Mouse (Mus musculus): ENCODE measurements around the gene Dscaml1. TPM values are rescaled to one million over a fixed set of nuclear protein-coding genes. Genes with fewer than 3 reads are reported as not detected.

Gene Dscaml1
- polyA plus RNA-seq, 2 experiments, result not detected

DNA sequence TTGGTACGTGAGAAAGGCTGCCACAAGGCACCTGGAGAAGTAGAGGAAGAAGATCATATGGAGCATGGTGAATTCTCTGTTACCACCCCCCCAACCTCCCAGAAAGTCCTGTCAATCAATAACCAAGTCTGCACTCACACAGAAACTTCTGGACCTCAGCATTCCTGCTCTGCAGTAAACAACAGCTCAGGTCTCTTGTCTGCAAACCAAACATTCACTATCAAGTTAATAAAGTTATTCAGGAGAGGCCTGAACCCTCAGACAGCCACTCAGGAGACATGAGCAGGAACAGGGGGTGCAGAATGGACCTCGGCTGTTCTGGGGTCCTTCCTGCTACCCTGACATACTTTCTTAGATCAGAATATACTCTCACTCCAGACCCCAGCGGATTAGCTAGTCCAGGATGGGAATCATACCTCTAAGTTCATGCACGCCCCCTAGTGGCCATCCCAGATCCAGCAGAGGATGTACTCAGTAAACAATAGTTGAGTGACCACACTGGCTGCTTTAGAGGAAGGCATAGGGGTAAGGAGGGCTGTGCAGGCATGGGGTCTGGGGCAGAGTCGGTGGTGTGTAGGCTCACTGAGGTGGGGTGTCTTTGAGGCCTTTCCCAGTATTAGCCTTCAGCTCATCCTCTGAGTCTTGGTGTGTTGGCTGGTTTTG lies 12.8 kb upstream of the Dscaml1 start:
- no peaks in the 10 kb centered on the region; a peak in 1 of 4 replicates for H3K4me1 ChIP-seq (replicated peaks; ENCODE audit: control insufficient read depth in 2 of 2, insufficient read depth in 2 of 2, low read length in 1 of 2)
- WGBS (ENCODE audit: insufficient replicate concordance), result 34% methylated on average over 5 of the region's 5 CpGs
- H3K27ac ChIP-seq, result no peak overlapping the region
- H3K27me3 ChIP-seq (ENCODE audit: control insufficient read depth, insufficient read depth, low read length), result no peaks in the 10 kb centered on the region
- TF ChIP-seq CTCF (IDR thresholded peaks at IDR 0.05; ENCODE audit: low read depth), result peak; percentile 78
- TF ChIP-seq EP300 (IDR thresholded peaks at IDR 0.05; ENCODE audit: low read depth), result no peak
- DNase-seq (ENCODE audit: low read depth in 3 of 3, low spot score in 3 of 3) (peak in 1 of 3 experiments; percentile 19), ATAC-seq (ENCODE audit: insufficient read depth) (no peak)
- H3K4me2 ChIP-seq (ENCODE audit: low read depth), result no peak overlapping the region
- H3K36me3 ChIP-seq (replicated peaks; ENCODE audit: control insufficient read depth, insufficient read depth, low read depth), result no peaks in the 10 kb centered on the region
- H3K9ac ChIP-seq (replicated peaks), result no peak overlapping the region
- no peak overlapping the region for H3K4me3 ChIP-seq (ENCODE audit: insufficient read depth in 1 of 2, low read depth in 2 of 2, low read length in 2 of 2)
- H3K9me3 ChIP-seq (ENCODE audit: control insufficient read depth, low read length), result no peaks in the 10 kb centered on the region

DNA sequence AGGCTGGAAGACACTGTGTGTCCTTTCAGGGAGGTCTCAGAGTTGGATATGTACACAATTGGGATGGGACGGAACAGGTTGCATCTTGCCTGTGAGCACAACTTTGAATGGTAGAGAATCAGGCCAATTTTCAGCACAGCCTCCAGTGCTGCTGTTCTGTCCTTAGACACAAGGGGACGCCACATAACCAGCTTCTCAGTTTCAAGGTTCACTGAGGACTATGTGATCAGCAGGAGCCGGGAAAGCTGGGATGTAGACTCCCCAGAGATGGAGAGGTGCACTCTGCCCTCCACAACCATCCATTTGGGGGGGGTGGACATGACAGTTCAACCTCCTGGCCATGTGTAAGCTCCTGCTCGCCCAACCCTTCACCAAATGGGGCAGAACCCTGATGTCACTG lies 10.5 kb upstream of the Dscaml1 start:
- H3K27ac ChIP-seq, result no peak overlapping the region
- H3K4me1 ChIP-seq (replicated peaks; ENCODE audit: control insufficient read depth in 2 of 2, insufficient read depth in 2 of 2, low read length in 1 of 2), result no peaks in the 10 kb centered on the region; a peak in 1 of 4 replicates
- no peak overlapping the region for H3K4me3 ChIP-seq (ENCODE audit: insufficient read depth in 1 of 2, low read depth in 2 of 2, low read length in 2 of 2)
- H3K9ac ChIP-seq (replicated peaks), result no peak overlapping the region
- peak; percentile 52 for TF ChIP-seq CTCF (IDR thresholded peaks at IDR 0.05; ENCODE audit: low read depth)
- no peak for TF ChIP-seq EP300 (IDR thresholded peaks at IDR 0.05; ENCODE audit: low read depth)
- no peaks in the 10 kb centered on the region for H3K9me3 ChIP-seq (ENCODE audit: control insufficient read depth, low read length)
- no peak for DNase-seq (ENCODE audit: low read depth in 3 of 3, low spot score in 3 of 3)
- no peak overlapping the region for H3K4me2 ChIP-seq (ENCODE audit: low read depth)
- no peak for ATAC-seq (ENCODE audit: insufficient read depth)
- WGBS (ENCODE audit: insufficient replicate concordance), result 38% methylated on average over 4 of the region's 4 CpGs
- H3K36me3 ChIP-seq (replicated peaks; ENCODE audit: control insufficient read depth, insufficient read depth, low read depth), result no peaks in the 10 kb centered on the region
- no peaks in the 10 kb centered on the region for H3K27me3 ChIP-seq (ENCODE audit: control insufficient read depth, insufficient read depth, low read length)

DNA sequence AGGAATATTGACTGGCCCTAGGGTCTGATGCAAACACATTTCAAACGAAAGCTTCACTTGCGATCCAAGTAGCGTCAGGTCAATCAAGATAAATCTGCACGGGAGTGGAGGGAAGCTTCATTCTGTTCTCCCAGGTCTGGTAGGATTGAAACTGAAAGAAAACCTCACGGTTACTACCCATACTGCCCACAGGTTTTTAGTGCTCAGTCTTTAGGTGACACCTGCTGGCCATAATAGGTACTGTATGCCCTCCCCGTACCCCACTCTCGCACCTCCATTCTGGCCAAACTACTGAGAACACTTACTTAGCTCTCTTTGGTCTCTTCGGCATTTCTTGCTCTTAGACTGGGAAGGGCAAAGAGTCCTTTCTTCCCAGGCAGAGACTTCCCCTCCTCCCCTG lies 9.2 kb upstream of the Dscaml1 start:
- no peak for ATAC-seq (ENCODE audit: insufficient read depth)
- Histone ChIP-seq H3K9me3 (ENCODE audit: control insufficient read depth, low read length) (no peaks in the 10 kb centered on the region), H3K4me2 (ENCODE audit: low read depth) (peak overlapping the region; percentile 40), H3K9ac (replicated peaks) (no peak overlapping the region), H3K27me3 (ENCODE audit: control insufficient read depth, insufficient read depth, low read length) (no peaks in the 10 kb centered on the region), H3K4me1 (replicated peaks; ENCODE audit: control insufficient read depth in 2 of 2, insufficient read depth in 2 of 2, low read length in 1 of 2) (no peaks in the 10 kb centered on the region; a peak in 1 of 4 replicates), H3K36me3 (replicated peaks; ENCODE audit: control insufficient read depth, insufficient read depth, low read depth) (no peaks in the 10 kb centered on the region), H3K27ac (no peak overlapping the region), H3K4me3 (ENCODE audit: insufficient read depth in 1 of 2, low read depth in 2 of 2, low read length in 2 of 2) (peak overlapping the region in 1 of 2 experiments; percentile 49; a peak in 2 of 4 replicates)
- TF ChIP-seq CTCF (IDR thresholded peaks at IDR 0.05; ENCODE audit: low read depth) (peak; percentile 78), EP300 (IDR thresholded peaks at IDR 0.05; ENCODE audit: low read depth) (no peak)
- 11% methylated on average over 8 of the region's 8 CpGs for WGBS (ENCODE audit: insufficient replicate concordance)
- peak in 2 of 3 experiments; percentile 6 to 17 for DNase-seq (ENCODE audit: low read depth in 3 of 3, low spot score in 3 of 3)

DNA sequence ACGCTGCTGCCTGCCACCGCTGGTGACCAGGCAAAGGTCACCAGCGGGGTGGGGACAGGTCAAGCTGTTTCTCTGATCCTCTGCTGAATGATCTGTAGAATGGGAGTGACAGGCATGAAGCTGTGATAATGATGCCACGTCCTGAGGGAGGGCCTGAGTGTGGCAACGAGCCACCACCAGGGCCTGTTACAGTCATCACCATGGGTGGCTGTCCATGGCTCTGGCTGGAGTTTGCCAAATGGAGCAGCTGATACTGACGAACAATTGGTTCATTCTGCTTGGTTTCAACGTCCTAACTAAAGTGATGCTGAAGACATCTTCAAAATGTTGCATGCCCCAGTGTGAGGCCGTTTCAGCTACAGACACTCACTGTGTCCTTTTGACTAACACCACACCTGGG lies 8.2 kb upstream of the Dscaml1 start:
- Histone ChIP-seq H3K36me3 (replicated peaks; ENCODE audit: control insufficient read depth, insufficient read depth, low read depth) (no peaks in the 10 kb centered on the region), H3K9ac (replicated peaks) (no peak overlapping the region), H3K4me1 (replicated peaks; ENCODE audit: control insufficient read depth in 2 of 2, insufficient read depth in 2 of 2, low read length in 1 of 2) (no peaks in the 10 kb centered on the region; a peak in 1 of 4 replicates), H3K9me3 (ENCODE audit: control insufficient read depth, low read length) (no peaks in the 10 kb centered on the region), H3K4me3 (ENCODE audit: insufficient read depth in 1 of 2, low read depth in 2 of 2, low read length in 2 of 2) (no peak overlapping the region), H3K27ac (no peak overlapping the region), H3K4me2 (ENCODE audit: low read depth) (no peak overlapping the region), H3K27me3 (ENCODE audit: control insufficient read depth, insufficient read depth, low read length) (no peaks in the 10 kb centered on the region)
- no peak for TF ChIP-seq CTCF (IDR thresholded peaks at IDR 0.05; ENCODE audit: low read depth)
- TF ChIP-seq EP300 (IDR thresholded peaks at IDR 0.05; ENCODE audit: low read depth), result no peak
- WGBS (ENCODE audit: insufficient replicate concordance), result 44% methylated on average over 8 of the region's 8 CpGs
- no peak for ATAC-seq (ENCODE audit: insufficient read depth)
- DNase-seq (ENCODE audit: low read depth in 3 of 3, low spot score in 3 of 3), result no peak

DNA sequence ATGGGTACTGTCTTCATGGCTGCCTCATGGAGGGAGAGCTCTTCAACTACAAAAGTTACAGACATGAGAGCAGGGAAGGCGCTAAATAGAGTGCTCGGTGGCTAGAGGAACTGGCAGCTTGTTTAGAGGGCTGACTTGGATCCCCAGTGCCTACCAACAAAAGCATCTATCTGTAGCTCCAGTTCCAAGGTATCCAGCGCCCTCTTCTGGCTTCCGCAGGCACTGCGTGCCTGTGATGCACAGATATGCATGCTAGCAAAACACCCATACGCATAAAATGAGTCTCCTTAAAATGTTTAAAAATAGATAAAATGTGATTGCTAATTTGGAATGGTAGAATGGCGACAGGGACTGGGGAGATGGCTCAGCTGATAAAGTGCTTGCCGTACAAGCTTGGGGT lies 5.2 kb upstream of the Dscaml1 start:
- Histone ChIP-seq H3K4me2 (ENCODE audit: low read depth) (no peak overlapping the region), H3K4me3 (ENCODE audit: insufficient read depth in 1 of 2, low read depth in 2 of 2, low read length in 2 of 2) (no peak overlapping the region), H3K27ac (no peak overlapping the region), H3K27me3 (ENCODE audit: control insufficient read depth, insufficient read depth, low read length) (no peaks in the 10 kb centered on the region), H3K9me3 (ENCODE audit: control insufficient read depth, low read length) (no peaks in the 10 kb centered on the region), H3K9ac (replicated peaks) (no peak overlapping the region), H3K36me3 (replicated peaks; ENCODE audit: control insufficient read depth, insufficient read depth, low read depth) (no peaks in the 10 kb centered on the region), H3K4me1 (replicated peaks; ENCODE audit: control insufficient read depth in 2 of 2, insufficient read depth in 2 of 2, low read length in 1 of 2) (no peaks in the 10 kb centered on the region; a peak in 1 of 4 replicates)
- ATAC-seq (ENCODE audit: insufficient read depth) (no peak), DNase-seq (ENCODE audit: low read depth in 3 of 3, low spot score in 3 of 3) (no peak)
- TF ChIP-seq CTCF (IDR thresholded peaks at IDR 0.05; ENCODE audit: low read depth) (peak; percentile 61), EP300 (IDR thresholded peaks at IDR 0.05; ENCODE audit: low read depth) (no peak)
- 52% methylated on average over 8 of the region's 8 CpGs for WGBS (ENCODE audit: insufficient replicate concordance)
